Mouse (Mus musculus) heart, embryonic 10.5 days (tissue): ENCODE measurements around the gene Pak6. TPM values are rescaled to one million over a fixed set of nuclear protein-coding genes. Genes with fewer than 3 reads are reported as not detected.
"Not testable (repeated sequence)": the region's sequence is repeated elsewhere in the genome, so short reads cannot be mapped to it uniquely, and the experiment has no call there.

ENCODE experiments used
- DNase-seq: peaks from one replicate; pipeline ENCODE4 v3.0.0-alpha.2; 2017; ENCODE audit warnings: low spot score
- H3K27ac ChIP-seq: fragments of 300-500 bp; sonication (generic); 2 replicates; pipeline ENCODE4 v1.5.1; 2016; ENCODE audit warnings: mild to moderate bottlenecking
- H3K27me3 ChIP-seq: fragments of 300-500 bp; sonication (generic); 2 replicates; pipeline ENCODE4 v1.6.1; 2016; ENCODE audit warnings: mild to moderate bottlenecking; ENCODE audit not compliant: poor library complexity, insufficient read depth, severe bottlenecking
- H3K36me3 ChIP-seq: fragments of 300-500 bp; sonication (generic); 2 replicates; pipeline ENCODE4 v1.6.1; 2016; ENCODE audit warnings: mild to moderate bottlenecking, moderate library complexity
- H3K4me1 ChIP-seq: fragments of 300-500 bp; sonication (generic); 2 replicates; pipeline ENCODE4 v1.6.1; 2016; ENCODE audit warnings: mild to moderate bottlenecking
- H3K4me3 ChIP-seq: fragments of 300-500 bp; sonication (generic); 2 replicates; pipeline ENCODE4 v1.5.1; 2016; ENCODE audit warnings: mild to moderate bottlenecking, moderate library complexity
- H3K9me3 ChIP-seq: fragments of 300-500 bp; sonication (generic); 2 replicates; pipeline ENCODE4 v1.6.1; 2016; ENCODE audit warnings: mild to moderate bottlenecking, moderate library complexity
- WGBS: fragments of 180-500 bp; shearing (Covaris S2); methylation state at CpG from one replicate; pipeline ENCODE4 v1.1.7; 2016; 5-methylcytosine and 5-hydroxymethylcytosine counted together
- polyA plus RNA-seq: library from polyadenylated mRNA; unstranded; fragments of >200 nt; fragmentation: Nextera tagmentation; extraction: Ambion mirVana; gene quantifications from 2 replicates; pipeline ENCODE4 v1.2.1, GENCODE M21; 2016

The Pak6 gene
- polyA plus RNA-seq, 1 experiment from 2014 or later, result 1.7 TPM

- not testable (repeated sequence) for H3K9me3 ChIP-seq, H3K27me3 ChIP-seq, H3K27ac ChIP-seq, DNase-seq, H3K4me1 ChIP-seq, H3K4me3 ChIP-seq
- peaks cover 11% of the 10 kb centered on the region; the same call in 1 of the 2 replicates for H3K36me3 ChIP-seq
- 61% methylated on average over 2 of the region's 2 CpGs for WGBS
Measured at GRCm38 (mm10) chr2:118650697-118651096, 12.4 kb upstream of the Pak6 start.

- Histone ChIP-seq H3K9me3 (no peaks in the 10 kb centered on the region), H3K4me1 (peaks cover 42% of the 10 kb centered on the region), H3K27ac (peak overlapping the region; percentile 25), H3K27me3 (peaks cover 5% of the 10 kb centered on the region), H3K36me3 (no peaks in the 10 kb centered on the region), H3K4me3 (no peak overlapping the region)
- DNase-seq, result no peak
- 33% methylated on average over 3 of the region's 3 CpGs for WGBS
Measured at GRCm38 (mm10) chr2:118656688-118657281, 6.3 kb upstream of the Pak6 start.

GRCm38 (mm10) chr2:118658457-118658856 is 4.6 kb upstream of the Pak6 start:
- Histone ChIP-seq H3K27me3 (peaks cover 19% of the 10 kb centered on the region), H3K4me3 (no peak overlapping the region), H3K27ac (peak overlapping the region; percentile 87; the same call in 1 of the 2 replicates), H3K36me3 (no peaks in the 10 kb centered on the region), H3K9me3 (no peaks in the 10 kb centered on the region), H3K4me1 (peaks cover 53% of the 10 kb centered on the region)
- DNase-seq, result peak; percentile 92
- 36% methylated on average over 4 of the region's 4 CpGs for WGBS

DNA sequence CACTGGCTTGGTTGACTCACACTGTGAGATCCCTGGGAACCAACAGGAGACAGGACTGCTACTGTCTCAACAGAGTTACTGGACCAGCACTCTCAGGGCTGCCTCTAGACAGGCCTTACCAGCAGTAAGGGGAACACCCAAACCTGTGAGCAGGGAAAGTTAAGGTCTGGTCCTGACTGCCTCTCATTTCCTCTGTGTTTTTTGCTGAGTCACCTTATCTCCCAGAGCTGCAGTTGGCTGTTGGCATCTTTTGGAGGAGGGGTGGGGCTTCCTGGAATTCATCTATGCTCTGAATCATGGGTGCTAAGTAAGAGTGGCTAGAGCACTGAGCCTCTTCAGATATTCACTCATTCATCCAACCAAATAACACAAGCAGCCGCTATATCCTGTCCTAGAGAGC is 4.0 kb upstream of the Pak6 start:
- Histone ChIP-seq H3K4me1 (peaks cover 58% of the 10 kb centered on the region), H3K4me3 (no peak overlapping the region), H3K36me3 (no peaks in the 10 kb centered on the region), H3K9me3 (no peaks in the 10 kb centered on the region), H3K27me3 (peaks cover 25% of the 10 kb centered on the region), H3K27ac (peak overlapping the region; percentile 87)
- 47% methylated on average over 1 of the region's 1 CpGs for WGBS
- DNase-seq, result peak; percentile 91

DNA sequence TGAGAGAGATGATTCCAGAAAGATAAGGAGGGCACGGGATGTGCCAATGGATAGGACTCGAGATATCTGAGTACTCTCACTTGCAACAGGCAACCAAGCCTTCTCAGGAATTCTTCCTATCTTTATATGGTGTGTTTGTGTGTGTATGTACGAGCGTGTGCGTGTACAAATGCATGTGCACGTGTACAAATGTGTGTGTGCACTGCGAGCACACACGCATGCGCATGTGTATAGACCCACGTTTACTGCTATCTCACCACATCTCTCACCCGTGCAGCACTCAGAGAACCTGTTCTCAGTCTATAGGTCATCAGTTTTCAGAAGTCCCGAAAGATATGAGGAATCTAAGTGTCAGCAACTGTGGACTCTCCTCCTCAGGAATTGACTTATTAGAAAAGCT is 3.6 kb upstream of the Pak6 start:
- H3K4me1 ChIP-seq, result peaks cover 58% of the 10 kb centered on the region
- DNase-seq, result no peak
- H3K9me3 ChIP-seq, result no peaks in the 10 kb centered on the region
- no peaks in the 10 kb centered on the region for H3K36me3 ChIP-seq
- H3K27ac ChIP-seq, result peak overlapping the region; percentile 87
- peak overlapping the region; percentile 59; the same call in 1 of the 2 replicates for H3K4me3 ChIP-seq
- WGBS, result 72% methylated on average over 12 of the region's 12 CpGs
- H3K27me3 ChIP-seq, result peaks cover 29% of the 10 kb centered on the region

DNA sequence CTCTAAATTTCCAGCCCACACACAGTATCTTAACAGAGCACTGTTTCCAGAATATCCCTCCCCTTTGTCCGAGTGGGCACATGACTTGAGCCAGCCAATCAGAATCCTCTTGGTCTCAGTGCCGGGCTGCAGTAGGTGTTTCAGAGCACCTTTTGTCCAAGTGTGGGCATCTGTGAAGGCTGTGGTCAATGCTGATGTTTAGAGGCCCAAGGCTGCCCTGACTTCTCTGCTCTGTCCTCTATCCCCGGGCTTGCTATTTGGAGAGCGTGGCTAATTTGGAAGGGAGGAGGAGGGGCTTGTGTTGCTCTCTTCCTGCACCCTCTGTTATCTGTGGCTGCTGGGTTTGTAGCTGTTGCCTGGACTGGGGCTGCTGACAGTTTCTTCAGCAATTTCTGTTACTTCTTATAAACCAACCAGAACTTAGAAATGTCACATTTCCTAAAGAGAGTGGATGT is 3.1 kb upstream of the Pak6 start:
- H3K4me3 ChIP-seq, result peak overlapping the region; percentile 59
- peaks cover 33% of the 10 kb centered on the region for H3K27me3 ChIP-seq
- peaks cover 60% of the 10 kb centered on the region for H3K4me1 ChIP-seq
- H3K27ac ChIP-seq, result peak overlapping the region; percentile 87
- no peaks in the 10 kb centered on the region for H3K36me3 ChIP-seq
- WGBS, result under 1% methylated on average over 4 of the region's 4 CpGs
- peak; percentile 92 for DNase-seq
- no peaks in the 10 kb centered on the region for H3K9me3 ChIP-seq

DNA sequence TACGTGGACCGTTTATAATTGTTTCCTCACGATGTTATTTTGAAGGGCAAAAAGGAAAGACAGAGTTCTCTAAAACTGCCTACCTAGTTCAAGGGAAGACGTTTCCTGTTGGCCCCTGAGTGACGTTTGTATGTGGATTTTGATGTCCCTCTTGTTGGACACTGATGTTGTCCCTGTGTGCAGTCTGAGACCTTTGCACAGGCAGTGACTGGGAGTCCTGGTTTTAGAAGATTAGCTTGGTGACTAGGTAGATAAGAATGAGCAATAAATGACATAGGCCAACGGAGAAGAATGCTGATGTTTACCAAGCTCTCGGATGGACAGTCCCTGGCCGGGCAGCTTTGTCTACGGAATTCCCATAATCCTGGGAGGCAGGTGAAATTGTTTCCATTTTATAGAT is 1.2 kb upstream of the Pak6 start:
- DNase-seq, result no peak
- Histone ChIP-seq H3K9me3 (no peaks in the 10 kb centered on the region), H3K27ac (peak overlapping the region; percentile 78; the same call in 1 of the 2 replicates), H3K4me1 (peaks cover 70% of the 10 kb centered on the region), H3K27me3 (peaks cover 46% of the 10 kb centered on the region), H3K4me3 (no peak overlapping the region), H3K36me3 (no peaks in the 10 kb centered on the region)
- WGBS, result 70% methylated on average over 9 of the region's 9 CpGs

DNA sequence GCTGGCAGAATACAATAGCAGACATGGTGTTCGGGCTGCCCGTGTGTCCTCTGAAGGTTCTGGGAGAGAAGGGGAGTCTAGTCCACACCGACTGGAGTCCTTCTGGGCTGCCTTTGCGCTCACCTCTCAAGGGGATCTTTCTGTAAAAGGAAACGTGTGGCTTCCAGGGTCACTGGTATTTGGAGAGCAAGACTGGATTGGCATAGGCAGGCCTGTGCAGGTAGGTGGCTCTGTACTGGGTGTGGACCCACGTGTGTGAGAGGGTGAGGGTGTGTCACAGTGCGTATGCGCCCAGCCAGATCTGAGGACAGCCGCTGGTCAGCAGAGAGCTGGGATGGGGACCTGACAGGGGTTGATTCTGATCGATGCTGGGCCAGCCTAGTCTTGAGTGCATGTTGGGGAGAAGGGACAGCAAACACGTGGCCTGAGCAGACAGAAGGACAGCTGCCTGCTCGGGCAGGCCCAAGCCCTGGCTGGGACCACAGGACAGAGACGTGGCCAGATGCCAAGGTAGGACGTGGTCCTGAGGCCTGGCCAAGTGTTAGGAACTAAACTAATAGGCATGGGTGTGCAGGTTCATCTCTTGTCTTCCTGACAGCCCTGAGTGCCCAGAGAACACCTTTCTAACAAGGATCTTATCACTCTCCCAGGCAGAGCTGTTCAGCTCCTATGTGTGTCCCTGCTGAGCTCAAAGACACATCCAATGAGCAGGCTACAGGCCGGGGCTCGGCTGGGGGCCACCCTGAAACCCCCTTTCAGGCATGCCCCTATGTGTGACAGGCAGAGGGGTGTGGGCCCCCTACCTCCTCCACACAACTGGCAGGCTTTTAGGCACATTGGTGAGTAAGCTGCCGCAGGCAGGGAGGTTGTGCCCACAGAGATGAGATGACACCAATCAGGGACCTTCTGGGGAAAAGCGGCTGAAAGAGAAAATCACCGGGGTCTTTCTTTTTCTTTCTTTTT is 982 bp downstream of the Pak6 start:
- H3K27ac ChIP-seq, result peak overlapping the region; percentile 78
- H3K9me3 ChIP-seq, result no peaks in the 10 kb centered on the region
- WGBS, result 43% methylated on average over 19 of the region's 19 CpGs

GRCm38 (mm10) chr2:118664975-118665516 is 1.9 kb downstream of the Pak6 start:
- H3K4me3 ChIP-seq, result no peak overlapping the region
- no peaks in the 10 kb centered on the region for H3K36me3 ChIP-seq
- 71% methylated on average over 3 of the region's 3 CpGs for WGBS
- H3K27ac ChIP-seq, result peak overlapping the region; percentile 32; the same call in 1 of the 2 replicates
- H3K4me1 ChIP-seq, result peaks cover 56% of the 10 kb centered on the region
- no peaks in the 10 kb centered on the region for H3K9me3 ChIP-seq
- peaks cover 56% of the 10 kb centered on the region for H3K27me3 ChIP-seq
- no peak for DNase-seq

More for the DNA sequence above, 982 bp downstream of the Pak6 start:
- peak overlapping the region; percentile 65 for H3K4me3 ChIP-seq
- H3K4me1 ChIP-seq, result peaks cover 60% of the 10 kb centered on the region
- no peaks in the 10 kb centered on the region for H3K36me3 ChIP-seq
- H3K27me3 ChIP-seq, result peaks cover 47% of the 10 kb centered on the region
- peak; percentile 90 for DNase-seq

DNA sequence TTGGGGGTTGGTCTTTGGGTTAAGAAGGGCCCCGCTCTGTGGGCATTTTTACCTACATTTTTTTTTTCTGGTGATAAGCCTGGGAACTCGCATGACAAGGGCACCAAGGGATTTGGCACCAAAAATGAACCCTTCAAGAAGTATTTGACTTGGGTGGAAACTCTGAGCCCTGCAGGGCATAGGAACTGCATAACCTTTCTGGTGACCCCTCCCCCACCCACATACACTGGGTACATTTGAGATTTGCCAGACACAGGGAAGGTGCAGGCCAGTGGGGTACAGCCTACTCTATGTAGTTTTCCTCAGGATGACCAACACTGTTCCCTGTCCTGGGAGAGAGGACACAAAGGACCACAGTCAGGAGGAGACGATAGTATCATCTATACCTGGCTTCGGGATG is 2.5 kb downstream of the Pak6 start:
- peaks cover 59% of the 10 kb centered on the region for H3K27me3 ChIP-seq
- no peak overlapping the region; the same call in 1 of the 2 replicates for H3K27ac ChIP-seq
- no peaks in the 10 kb centered on the region for H3K9me3 ChIP-seq
- WGBS, result 82% methylated on average over 4 of the region's 4 CpGs
- H3K4me3 ChIP-seq, result no peak overlapping the region
- peaks cover 58% of the 10 kb centered on the region for H3K4me1 ChIP-seq
- H3K36me3 ChIP-seq, result no peaks in the 10 kb centered on the region
- no peak for DNase-seq

GRCm38 (mm10) chr2:118667181-118667580 is 4.1 kb downstream of the Pak6 start:
- Histone ChIP-seq H3K27me3 (peaks cover 68% of the 10 kb centered on the region), H3K4me3 (no peak overlapping the region), H3K36me3 (no peaks in the 10 kb centered on the region), H3K9me3 (no peaks in the 10 kb centered on the region), H3K4me1 (peaks cover 60% of the 10 kb centered on the region), H3K27ac (peak overlapping the region; percentile 36; the same call in 1 of the 2 replicates)
- DNase-seq, result no peak
- WGBS, result 49% methylated on average over 5 of the region's 5 CpGs

GRCm38 (mm10) chr2:118669245-118669644 is 6.1 kb downstream of the Pak6 start:
- no peak overlapping the region for H3K27ac ChIP-seq
- WGBS, result 74% methylated on average over 6 of the region's 6 CpGs
- H3K9me3 ChIP-seq, result no peaks in the 10 kb centered on the region
- H3K27me3 ChIP-seq, result peaks cover 68% of the 10 kb centered on the region
- no peak for DNase-seq
- peaks cover 43% of the 10 kb centered on the region for H3K4me1 ChIP-seq
- no peak overlapping the region for H3K4me3 ChIP-seq
- no peaks in the 10 kb centered on the region for H3K36me3 ChIP-seq

DNA sequence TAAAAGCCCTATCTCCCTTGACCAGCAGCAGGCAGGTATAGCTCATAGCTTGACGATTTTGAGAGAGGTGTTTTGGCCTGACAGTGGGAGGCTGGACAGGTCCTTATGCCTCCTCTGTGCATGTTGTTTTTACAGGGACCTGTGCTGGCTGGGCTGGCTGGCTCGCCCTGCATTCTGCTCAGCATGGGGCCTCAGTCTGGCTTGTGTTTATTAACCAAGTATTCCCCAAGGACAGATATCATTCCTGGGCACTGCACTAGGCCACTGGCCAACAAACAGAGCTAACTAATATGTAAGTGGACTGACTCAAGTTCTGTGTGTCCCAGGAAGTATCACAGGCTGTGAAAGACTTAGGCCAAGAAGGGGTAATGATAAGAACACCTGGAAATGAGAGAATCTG is 6.7 kb downstream of the Pak6 start:
- Histone ChIP-seq H3K4me3 (no peak overlapping the region), H3K9me3 (no peaks in the 10 kb centered on the region), H3K27ac (no peak overlapping the region), H3K27me3 (peaks cover 69% of the 10 kb centered on the region), H3K4me1 (peaks cover 44% of the 10 kb centered on the region), H3K36me3 (no peaks in the 10 kb centered on the region)
- 32% methylated on average over 2 of the region's 2 CpGs for WGBS
- DNase-seq, result no peak
